Mouse (Mus musculus) midbrain, postnatal 0 days (tissue): ENCODE measurements around the gene Psenen. TPM values are rescaled to one million over a fixed set of nuclear protein-coding genes. Genes with fewer than 3 reads are reported as not detected.

Experiments used
- ATAC-seq: fragments of 200-750 bp; cut with Nextera tagmentation; 2 replicates; pipeline ENCODE4 v1.8.0; 2017; ENCODE audit warnings: moderate number of reproducible peaks, mild to moderate bottlenecking, moderate TSS enrichment, moderate library complexity; ENCODE audit not compliant: low FRiP score
- DNase-seq: peaks from one replicate; pipeline ENCODE4 v3.0.0-alpha.2; 2015; ENCODE audit warnings: low spot score
- H3K27ac ChIP-seq: fragments of 300-500 bp; sonication (generic); 2 replicates; pipeline ENCODE4 v1.5.1; 2014; ENCODE audit warnings: low read depth, mild to moderate bottlenecking, low read length, mixed read lengths
- H3K27me3 ChIP-seq: fragments of 300-500 bp; sonication (generic); 2 replicates; pipeline ENCODE4 v1.6.1; 2014; ENCODE audit warnings: low read length, control low read depth, mixed read lengths; ENCODE audit not compliant: insufficient read depth
- H3K36me3 ChIP-seq: fragments of 300-500 bp; sonication (generic); 2 replicates; pipeline ENCODE4 v1.6.1; 2014; ENCODE audit warnings: low read length, control low read depth, mixed read lengths; ENCODE audit not compliant: insufficient read depth
- H3K4me1 ChIP-seq: fragments of 300-500 bp; sonication (generic); 2 replicates; pipeline ENCODE4 v1.6.1; 2014; ENCODE audit warnings: mild to moderate bottlenecking, control low read depth, antibody characterized with exemption, low read length, mixed read lengths; ENCODE audit not compliant: insufficient read depth
- H3K4me2 ChIP-seq: fragments of 300-500 bp; sonication (generic); 2 replicates; pipeline ENCODE4 v1.6.1; 2014; ENCODE audit warnings: low read depth, mild to moderate bottlenecking, low read length, mixed read lengths; ENCODE audit not compliant: poor library complexity, severe bottlenecking
- H3K4me3 ChIP-seq: fragments of 300-500 bp; sonication (generic); 2 replicates; pipeline ENCODE4 v1.5.1; 2014; ENCODE audit warnings: low read depth, mild to moderate bottlenecking, low read length, moderate library complexity
- H3K9ac ChIP-seq: fragments of 300-500 bp; sonication (generic); replicated peaks from 2 replicates; pipeline ENCODE4 v1.6.1; 2014; ENCODE audit warnings: mild to moderate bottlenecking, low read length, moderate library complexity, mixed read lengths; ENCODE audit not compliant: poor library complexity, severe bottlenecking
- H3K9me3 ChIP-seq: fragments of 300-500 bp; sonication (generic); 2 replicates; pipeline ENCODE4 v1.6.1; 2016; ENCODE audit warnings: low read length, control low read depth
- CTCF ChIP-seq: IDR thresholded peaks from 2 replicates; pipeline ENCODE4 v1.5.1; 2016; ENCODE audit warnings: antibody characterized with exemption, mild to moderate bottlenecking
- WGBS: fragments of 180-500 bp; shearing (Covaris S2); extraction: QIAGEN DNeasy Blood & Tissue Kit; methylation state at CpG from one replicate; pipeline ENCODE4 v1.1.7; 2014; 5-methylcytosine and 5-hydroxymethylcytosine counted together
- polyA plus RNA-seq: library from polyadenylated mRNA; unstranded; fragments of >200 nt; fragmentation: Nextera tagmentation; extraction: Ambion mirVana; gene quantifications from 2 replicates; pipeline ENCODE4 v1.2.1, GENCODE M21; 2015
- total RNA-seq: library from RNA; depleted of rRNA; stranded (reverse); fragments of >200 nt; gene quantifications from 2 replicates; pipeline ENCODE4 v1.2.3, GENCODE M21; 2014

Psenen gene
- total and polyA plus RNA-seq, 2 experiments from 2014 or later: 133 to 135 TPM

DNA sequence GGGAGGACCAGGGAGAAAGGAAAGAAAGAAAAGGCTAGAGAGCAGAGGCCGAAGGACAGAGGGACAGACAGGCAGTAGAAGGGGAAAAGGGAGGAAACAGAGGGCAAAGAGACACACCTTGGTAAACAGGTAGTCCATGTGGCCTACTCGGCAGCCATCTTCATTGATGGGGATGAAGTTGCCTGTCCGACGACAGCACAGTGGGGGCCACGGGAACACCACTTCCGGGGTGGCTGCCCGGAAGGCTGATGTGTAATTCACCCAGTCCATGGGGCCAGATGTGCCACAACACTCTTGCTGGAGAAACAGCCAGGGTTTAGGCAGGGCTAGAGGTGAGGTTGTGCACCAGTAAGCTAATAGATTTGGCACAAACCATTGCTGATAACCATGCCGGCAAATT lies 41.5 kb upstream of the Psenen start:
- H3K36me3 ChIP-seq: no peaks in the 10 kb centered on the region
- H3K27ac ChIP-seq: no peak overlapping the region
- DNase-seq (no peak), ATAC-seq (no peak)
- H3K9ac ChIP-seq: no peak overlapping the region
- H3K27me3 ChIP-seq: no peaks in the 10 kb centered on the region
- no peaks in the 10 kb centered on the region for H3K4me1 ChIP-seq
- no peaks in the 10 kb centered on the region for H3K9me3 ChIP-seq
- no peak overlapping the region for H3K4me3 ChIP-seq
- WGBS: 89% methylated on average over 8 of the region's 8 CpGs
- no peak overlapping the region for H3K4me2 ChIP-seq
- no peak for TF ChIP-seq CTCF

DNA sequence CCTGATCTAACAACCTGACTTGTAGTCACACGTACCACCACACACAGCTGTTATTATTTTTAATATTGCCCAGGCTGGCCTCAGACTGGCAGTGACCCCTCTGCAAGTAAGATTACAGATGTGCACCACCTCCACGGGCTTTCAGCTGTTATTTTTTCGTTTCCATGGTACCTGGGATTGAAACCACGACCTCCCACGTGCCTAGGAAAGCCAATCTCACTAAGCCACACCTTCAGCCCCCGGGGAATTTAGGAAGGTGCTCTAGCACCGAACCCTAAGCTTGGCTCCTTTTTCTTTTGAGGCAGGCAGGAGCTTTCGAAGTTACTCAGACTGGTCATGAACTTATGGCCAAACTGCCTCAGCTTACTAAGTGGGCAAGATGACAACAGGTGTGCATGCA lies 41.0 kb upstream of the Psenen start:
- Histone ChIP-seq H3K4me2 (no peak overlapping the region), H3K9me3 (no peaks in the 10 kb centered on the region), H3K4me1 (no peaks in the 10 kb centered on the region), H3K9ac (no peak overlapping the region), H3K36me3 (no peaks in the 10 kb centered on the region), H3K4me3 (no peak overlapping the region), H3K27ac (no peak overlapping the region), H3K27me3 (no peaks in the 10 kb centered on the region)
- 60% methylated on average over 8 of the region's 8 CpGs for WGBS
- ATAC-seq: no peak
- no peak for DNase-seq
- TF ChIP-seq CTCF: no peak

DNA sequence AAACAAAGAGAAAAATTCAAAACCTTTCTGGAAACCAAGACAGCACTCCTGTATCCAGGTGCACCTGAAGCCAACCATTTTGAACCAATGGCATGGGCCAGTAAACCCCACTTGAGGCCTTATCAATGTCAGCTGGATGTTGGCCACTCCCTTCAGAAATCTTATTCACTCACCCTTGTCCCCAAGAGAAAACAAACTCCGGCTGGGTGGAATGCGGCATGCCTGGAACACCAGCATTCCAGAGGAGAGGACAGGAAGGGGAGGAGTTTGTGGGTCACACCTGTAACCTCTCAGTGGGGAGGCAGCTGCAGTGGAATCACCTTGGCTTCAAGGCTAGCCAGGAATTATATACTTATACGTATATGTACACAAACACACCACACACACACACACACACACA lies 39.2 kb upstream of the Psenen start:
- TF ChIP-seq CTCF: no peak
- 67% methylated on average over 3 of the region's 3 CpGs for WGBS
- no peaks in the 10 kb centered on the region for H3K9me3 ChIP-seq
- DNase-seq (no peak), ATAC-seq (no peak)
- H3K4me2 ChIP-seq: no peak overlapping the region
- H3K9ac ChIP-seq: no peak overlapping the region
- no peak overlapping the region for H3K27ac ChIP-seq
- H3K36me3 ChIP-seq: no peaks in the 10 kb centered on the region
- no peak overlapping the region for H3K4me3 ChIP-seq
- no peaks in the 10 kb centered on the region for H3K4me1 ChIP-seq
- no peaks in the 10 kb centered on the region for H3K27me3 ChIP-seq

DNA sequence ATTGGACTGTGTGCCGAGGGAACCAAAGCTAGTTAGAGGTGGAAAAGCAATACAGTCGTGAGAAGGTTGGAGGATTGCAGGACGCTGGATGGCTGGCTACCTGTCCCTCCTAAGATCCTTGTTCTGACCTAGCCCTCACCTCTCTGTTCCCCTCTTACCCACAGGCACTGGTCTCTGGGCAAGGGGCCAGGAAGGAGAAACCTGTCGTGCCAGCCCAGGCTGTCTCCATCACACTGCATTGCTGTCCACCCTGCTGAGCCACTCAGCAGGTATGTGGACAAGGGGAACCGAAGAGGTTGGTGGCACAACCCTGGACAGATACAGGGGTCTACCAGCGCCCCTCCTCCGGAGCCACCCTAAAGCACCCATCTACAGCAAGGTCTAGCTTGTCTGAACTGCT lies 37.2 kb upstream of the Psenen start:
- no peak overlapping the region for H3K27ac ChIP-seq
- TF ChIP-seq CTCF: no peak
- H3K4me2 ChIP-seq: no peak overlapping the region
- WGBS: 72% methylated on average over 7 of the region's 7 CpGs
- H3K4me3 ChIP-seq: no peak overlapping the region
- DNase-seq: no peak
- H3K4me1 ChIP-seq: no peaks in the 10 kb centered on the region
- H3K27me3 ChIP-seq: no peaks in the 10 kb centered on the region
- no peaks in the 10 kb centered on the region for H3K9me3 ChIP-seq
- ATAC-seq: no peak
- no peak overlapping the region for H3K9ac ChIP-seq
- H3K36me3 ChIP-seq: no peaks in the 10 kb centered on the region

DNA sequence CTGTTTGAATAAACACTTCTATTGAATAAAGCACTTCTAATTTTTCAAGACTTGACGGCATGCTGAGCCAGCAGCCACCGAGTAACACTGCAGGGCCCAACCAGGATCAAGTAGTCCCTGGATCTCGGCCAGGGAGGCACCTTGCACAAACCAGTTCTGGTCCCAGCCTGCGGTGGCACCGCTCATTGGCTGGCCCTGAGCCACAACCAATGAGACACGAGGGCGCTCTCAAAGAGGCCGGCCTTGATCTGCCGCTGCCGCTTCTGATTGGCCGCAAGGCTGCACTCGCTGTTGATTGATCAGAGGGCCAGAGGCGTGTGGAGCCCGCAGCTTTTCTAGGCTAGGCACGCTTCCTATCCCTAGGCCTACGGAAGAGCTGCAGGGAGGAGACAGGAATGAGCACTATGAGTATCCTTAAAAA lies 36.5 kb upstream of the Psenen start:
- H3K4me3 ChIP-seq: 0 out of 2 replicates have a peak overlapping the region, but pooled peaks have one; percentile 5

DNA sequence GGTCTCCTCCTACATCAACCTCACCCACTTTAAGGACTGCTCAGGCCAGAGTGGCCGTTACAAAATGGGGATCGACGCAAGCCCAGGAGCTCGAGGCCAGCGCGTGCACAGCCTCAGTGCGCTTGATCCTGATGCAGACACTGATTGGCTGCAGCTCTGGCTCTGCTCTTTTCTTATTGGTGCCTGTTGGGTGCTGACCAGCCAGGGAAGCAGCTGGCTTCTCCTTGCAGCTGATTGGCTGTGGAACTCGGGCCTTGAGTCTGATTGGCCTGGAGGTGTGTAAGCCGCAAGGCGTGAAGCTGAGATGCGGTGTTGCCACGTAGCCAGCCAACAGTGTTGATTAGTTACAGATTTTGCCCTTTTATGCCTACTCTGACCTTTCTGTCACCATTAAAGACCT lies 35.4 kb upstream of the Psenen start, which contains the start of gene Zbtb32:
Zbtb32 (minus strand) TSS at position 124 of the 400 bp plus-strand sequence.
- no peaks in the 10 kb centered on the region for H3K27me3 ChIP-seq
- H3K4me2 ChIP-seq: peak within 1 kb of the TSS; percentile 29; the same call in 1 of the 2 replicates
- DNase-seq (no peak), ATAC-seq (no peak)
- H3K4me3 ChIP-seq: no peak within 1 kb of the TSS
- H3K9ac ChIP-seq: no peak within 1 kb of the TSS
- WGBS: 95% methylated on average over 12 of the region's 12 CpGs
- no peak for TF ChIP-seq CTCF
- no peaks in the 10 kb centered on the region for H3K36me3 ChIP-seq
- no peak within 1 kb of the TSS for H3K27ac ChIP-seq
- H3K4me1 ChIP-seq: no peaks in the 10 kb centered on the region
- H3K9me3 ChIP-seq: no peaks in the 10 kb centered on the region

More for the DNA sequence above, 36.5 kb upstream of the Psenen start:
- Histone ChIP-seq H3K4me1 (no peaks in the 10 kb centered on the region), H3K9ac (no peak overlapping the region), H3K4me2 (peak overlapping the region; percentile 29), H3K36me3 (no peaks in the 10 kb centered on the region), H3K27ac (no peak overlapping the region), H3K9me3 (no peaks in the 10 kb centered on the region), H3K27me3 (no peaks in the 10 kb centered on the region)
- WGBS: 1% methylated on average over 16 of the region's 16 CpGs
- no peak for TF ChIP-seq CTCF
- ATAC-seq (peak; percentile 97), DNase-seq (peak; percentile 96)
